Mouse (Mus musculus): ENCODE measurements around the gene Gm266. TPM values are rescaled to one million over a fixed set of nuclear protein-coding genes. Genes with fewer than 3 reads are reported as not detected.

Gm266 gene
- polyA plus RNA-seq (2016; fragmentation: Nextera tagmentation; extraction: Ambion mirVana) = 11.4 and 13.7 TPM in 2 replicates

DNA sequence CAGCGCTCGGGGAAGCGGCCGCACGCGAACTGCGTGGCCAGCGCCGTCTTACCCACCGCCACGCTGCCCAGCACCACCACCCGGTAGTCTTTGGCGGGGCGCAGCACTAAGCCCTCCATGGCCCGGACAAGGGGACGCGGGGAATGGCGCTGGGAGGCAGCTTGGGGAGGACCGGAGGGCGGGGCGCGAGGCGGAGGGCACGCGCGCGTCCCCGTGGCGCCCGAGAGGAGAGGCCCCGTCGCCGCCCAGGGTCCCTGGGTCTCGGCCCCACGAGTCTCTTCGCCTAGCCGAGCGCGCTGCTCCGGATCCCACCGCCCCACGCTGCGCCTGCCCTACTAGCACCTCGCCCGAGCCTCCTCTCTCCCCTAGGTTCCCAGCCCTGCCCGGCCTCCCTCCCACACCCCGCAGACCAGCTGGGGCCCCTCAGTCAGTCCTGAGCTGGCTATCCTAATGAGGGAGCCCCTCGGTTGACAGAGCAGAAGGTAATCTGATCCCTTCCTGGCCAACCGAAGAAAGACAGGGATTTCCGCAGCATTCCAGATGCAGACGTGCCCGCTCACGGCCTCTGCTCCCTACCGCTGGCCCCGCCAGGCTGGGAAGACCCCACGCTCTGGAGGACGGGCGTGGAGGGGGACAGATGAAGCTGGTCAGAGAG is at the start of gene Gm266:
Gene Gm266 (minus strand): TSS at position 172 of the 655 bp plus-strand sequence.
- peak within 1 kb of the TSS; percentile 65 for H3K4me3 ChIP-seq
- peak; percentile 84 for DNase-seq (ENCODE audit: low spot score)
- under 1% methylated on average over 58 of the region's 58 CpGs for WGBS
- H3K9me3 ChIP-seq (replicated peaks) = no peaks in the 10 kb centered on the region
- H3K36me3 ChIP-seq = no peaks in the 10 kb centered on the region
- peaks cover 84% of the 10 kb centered on the region for H3K27me3 ChIP-seq (ENCODE audit: low read depth, poor library complexity, severe bottlenecking)
- H3K27ac ChIP-seq = peak within 1 kb of the TSS; percentile 87
- H3K4me1 ChIP-seq = peaks cover 40% of the 10 kb centered on the region

DNA sequence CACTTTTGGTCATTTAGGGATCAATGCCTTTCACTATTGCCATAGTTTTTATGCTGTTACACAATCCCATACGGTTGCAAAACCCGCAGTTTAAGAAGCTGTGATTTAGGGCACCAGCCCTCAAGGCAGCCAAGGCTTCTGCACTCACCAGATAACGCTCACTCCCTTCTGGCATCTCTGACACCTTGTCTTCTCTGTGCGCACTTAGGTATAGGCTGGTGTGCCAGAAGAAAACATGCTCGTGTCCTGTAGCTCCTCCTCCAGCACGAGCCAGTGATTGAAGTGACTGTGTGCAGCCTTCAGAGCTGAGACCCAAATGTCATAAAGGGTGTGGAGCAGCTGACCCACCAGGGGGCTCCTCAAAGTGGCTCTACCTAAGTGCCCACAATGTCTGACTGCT is 49.7 kb upstream of the Gm266 start:
- 58% methylated on average over 6 of the region's 6 CpGs for WGBS
- no peak for DNase-seq (ENCODE audit: low spot score)
- Histone ChIP-seq H3K4me1 (peaks cover 18% of the 10 kb centered on the region), H3K4me3 (no peak overlapping the region), H3K27me3 (ENCODE audit: low read depth, poor library complexity, severe bottlenecking) (no peaks in the 10 kb centered on the region), H3K9me3 (replicated peaks) (no peaks in the 10 kb centered on the region), H3K36me3 (peaks cover 19% of the 10 kb centered on the region), H3K27ac (no peak overlapping the region)

DNA sequence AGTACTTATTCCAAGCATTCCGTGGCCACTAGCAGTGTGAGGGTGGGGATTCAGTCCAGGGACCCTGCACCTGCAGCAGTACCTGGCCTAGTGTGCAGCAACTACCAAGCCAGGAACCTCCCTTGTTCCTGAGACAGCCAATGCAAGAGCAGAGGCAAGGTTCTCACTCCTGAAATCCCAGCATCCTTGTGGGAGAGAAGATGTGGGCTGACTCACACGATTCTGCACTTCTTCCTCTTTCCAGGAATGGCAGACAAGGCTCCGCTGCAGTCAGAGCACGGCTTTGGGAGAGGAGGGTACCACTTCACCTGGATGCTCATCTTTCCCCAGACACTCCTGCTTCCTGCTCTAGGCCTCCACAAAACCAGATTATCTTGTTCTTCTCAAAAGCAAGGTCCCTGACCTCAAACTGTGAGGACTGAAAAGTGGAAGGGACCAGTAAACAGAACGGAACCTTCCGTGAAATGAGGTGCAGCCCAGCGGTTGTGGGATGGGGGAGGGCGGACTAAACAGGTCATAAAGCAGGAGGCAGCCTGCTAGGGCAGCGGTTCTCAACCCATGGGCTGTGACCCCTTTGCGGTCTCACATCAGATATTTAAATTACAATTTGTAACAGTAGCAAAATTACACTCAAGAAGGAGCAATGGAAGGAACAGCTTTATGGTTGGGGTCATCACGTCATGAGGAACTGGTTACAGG is 47.6 kb upstream of the Gm266 start:
- no peaks in the 10 kb centered on the region for H3K27me3 ChIP-seq (ENCODE audit: low read depth, poor library complexity, severe bottlenecking)
- no peaks in the 10 kb centered on the region; the same call in 1 of the 2 replicates for H3K36me3 ChIP-seq
- WGBS = 61% methylated on average over 11 of the region's 11 CpGs
- no peak overlapping the region for H3K4me3 ChIP-seq
- H3K27ac ChIP-seq = no peak overlapping the region
- DNase-seq (ENCODE audit: low spot score) = no peak
- H3K9me3 ChIP-seq (replicated peaks) = no peaks in the 10 kb centered on the region
- peaks cover 8% of the 10 kb centered on the region for H3K4me1 ChIP-seq

DNA sequence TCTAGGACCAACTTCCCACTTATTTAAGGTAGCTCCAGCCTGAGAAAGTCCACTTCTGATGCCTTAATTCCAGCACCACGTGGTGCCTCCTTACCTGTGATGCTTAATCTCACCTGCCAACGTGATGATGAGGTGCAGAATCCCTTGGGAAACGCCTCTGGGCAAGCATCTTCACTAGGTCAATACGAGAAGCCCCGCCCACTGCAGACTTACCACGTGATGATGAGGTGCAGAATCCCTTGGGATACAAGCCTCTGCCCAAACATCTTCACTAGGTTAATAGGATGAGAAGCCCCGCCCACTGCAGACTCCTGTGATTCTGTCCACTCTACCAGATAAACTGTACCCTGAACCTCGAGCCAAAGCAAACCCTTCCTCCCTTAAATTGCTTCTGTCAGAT is 43.6 kb upstream of the Gm266 start:
- 22% methylated on average over 8 of the region's 8 CpGs for WGBS
- no peaks in the 10 kb centered on the region for H3K36me3 ChIP-seq
- H3K27me3 ChIP-seq (ENCODE audit: low read depth, poor library complexity, severe bottlenecking) = no peaks in the 10 kb centered on the region
- DNase-seq (ENCODE audit: low spot score) = no peak
- no peak overlapping the region for H3K4me3 ChIP-seq
- no peak overlapping the region for H3K27ac ChIP-seq
- no peaks in the 10 kb centered on the region for H3K4me1 ChIP-seq
- no peaks in the 10 kb centered on the region for H3K9me3 ChIP-seq (replicated peaks)

DNA sequence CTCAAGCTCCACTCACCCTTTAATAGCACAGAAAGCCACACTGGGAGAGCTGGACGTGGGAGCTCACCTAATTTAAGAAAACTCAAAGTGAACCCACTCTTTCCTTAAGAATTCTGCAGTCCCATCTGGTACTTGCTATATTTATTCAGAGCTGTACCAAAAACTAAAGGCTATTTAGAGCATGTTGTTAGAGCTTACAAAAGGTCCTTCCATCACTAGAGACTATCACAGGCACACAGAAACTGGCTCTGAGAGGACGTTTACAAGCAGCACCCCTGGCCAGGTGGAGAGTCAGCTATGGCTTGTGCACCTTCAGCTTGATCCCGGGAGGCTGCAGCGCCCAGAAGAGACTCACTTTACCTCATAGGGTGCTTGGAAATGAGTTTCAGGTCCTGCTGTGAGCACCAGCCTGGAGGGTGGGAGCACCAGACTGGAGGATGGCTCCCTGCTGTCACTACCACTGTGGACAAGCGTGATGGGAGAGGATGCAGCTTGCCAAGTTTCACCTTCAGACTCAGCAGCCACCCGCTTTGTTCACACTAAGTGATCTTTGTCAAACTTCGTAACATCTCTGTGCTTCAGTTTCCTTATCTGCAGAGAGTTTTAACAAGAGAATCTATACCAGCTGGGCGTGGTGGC is 42.1 kb upstream of the Gm266 start:
- H3K27me3 ChIP-seq (ENCODE audit: low read depth, poor library complexity, severe bottlenecking) = no peaks in the 10 kb centered on the region
- no peaks in the 10 kb centered on the region for H3K4me1 ChIP-seq
- H3K9me3 ChIP-seq (replicated peaks) = no peaks in the 10 kb centered on the region
- H3K4me3 ChIP-seq = no peak overlapping the region
- DNase-seq (ENCODE audit: low spot score) = no peak
- no peak overlapping the region for H3K27ac ChIP-seq
- no peaks in the 10 kb centered on the region for H3K36me3 ChIP-seq
- WGBS = 73% methylated on average over 8 of the region's 8 CpGs

DNA sequence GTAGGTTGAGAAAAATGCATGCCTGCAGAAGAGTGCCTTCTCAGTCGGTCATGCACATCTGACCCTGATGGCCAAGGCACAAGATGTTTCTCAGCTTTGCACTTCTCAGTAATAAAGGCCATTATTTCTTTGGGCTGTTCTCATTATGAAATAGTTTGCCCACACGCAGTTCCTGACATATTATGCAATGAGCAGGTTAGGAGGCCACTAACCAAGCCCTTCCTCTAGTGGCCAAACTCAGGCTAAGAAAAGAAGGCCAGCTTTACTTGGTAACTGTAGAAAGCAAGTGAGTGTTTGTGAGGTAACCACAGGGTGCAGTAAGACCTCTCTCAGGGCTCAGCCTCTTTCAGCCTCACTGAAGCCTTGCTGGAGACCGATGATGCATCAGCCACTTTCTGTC is 39.3 kb upstream of the Gm266 start:
- H3K4me1 ChIP-seq = no peaks in the 10 kb centered on the region
- no peaks in the 10 kb centered on the region for H3K27me3 ChIP-seq (ENCODE audit: low read depth, poor library complexity, severe bottlenecking)
- H3K27ac ChIP-seq = no peak overlapping the region
- H3K36me3 ChIP-seq = no peaks in the 10 kb centered on the region
- 83% methylated on average over 3 of the region's 3 CpGs for WGBS
- DNase-seq (ENCODE audit: low spot score) = no peak
- H3K9me3 ChIP-seq (replicated peaks) = peaks cover 3% of the 10 kb centered on the region; the same call in 1 of the 2 replicates
- no peak overlapping the region for H3K4me3 ChIP-seq

DNA sequence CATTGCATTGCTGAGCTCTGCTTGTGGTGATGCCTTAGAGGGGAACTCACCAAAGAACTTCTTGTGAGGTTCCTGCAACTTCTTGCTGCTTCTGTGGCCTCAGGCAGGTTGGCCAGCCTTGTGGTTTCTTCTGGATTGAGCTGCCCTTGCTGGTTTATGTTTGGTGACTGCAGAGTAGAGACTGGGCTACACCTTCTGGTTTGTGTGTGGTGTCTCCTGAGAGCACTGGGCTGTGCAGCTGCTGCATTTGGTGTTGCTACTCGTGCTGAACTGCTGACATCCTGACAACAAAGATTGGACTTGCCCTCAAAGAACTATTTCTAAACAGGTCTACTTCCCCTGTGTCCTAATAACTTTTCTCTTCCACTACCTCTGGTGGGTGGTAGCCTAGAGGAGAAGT is 38.8 kb upstream of the Gm266 start:
- Histone ChIP-seq H3K27ac (no peak overlapping the region), H3K9me3 (replicated peaks) (peaks cover 3% of the 10 kb centered on the region; the same call in 1 of the 2 replicates), H3K4me3 (no peak overlapping the region), H3K36me3 (no peaks in the 10 kb centered on the region), H3K27me3 (ENCODE audit: low read depth, poor library complexity, severe bottlenecking) (no peaks in the 10 kb centered on the region), H3K4me1 (no peaks in the 10 kb centered on the region)
- WGBS = 81% methylated on average over 1 of the region's 1 CpGs
- DNase-seq (ENCODE audit: low spot score) = no peak

DNA sequence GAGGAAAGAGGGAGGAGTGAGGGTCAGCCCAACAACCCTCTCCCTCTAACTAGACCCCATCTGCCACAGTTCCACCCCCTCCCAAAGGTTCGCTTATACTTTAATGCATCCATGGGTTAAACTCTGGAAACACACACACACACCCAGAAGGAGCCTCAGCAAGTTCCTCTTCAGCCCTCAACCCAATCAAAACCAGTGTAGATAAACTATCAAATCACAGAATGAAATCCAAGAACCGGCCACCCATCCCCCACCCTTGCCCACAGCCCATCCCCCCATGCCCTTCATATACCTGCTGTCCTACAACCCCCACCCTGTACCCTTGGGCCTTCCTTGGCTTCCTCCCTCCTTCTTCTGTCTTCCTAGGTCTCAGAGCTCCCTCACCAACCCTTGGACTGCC is 35.4 kb upstream of the Gm266 start:
- Histone ChIP-seq H3K36me3 (no peaks in the 10 kb centered on the region), H3K27me3 (ENCODE audit: low read depth, poor library complexity, severe bottlenecking) (no peaks in the 10 kb centered on the region), H3K4me3 (no peak overlapping the region), H3K27ac (no peak overlapping the region), H3K9me3 (replicated peaks) (peaks cover 3% of the 10 kb centered on the region; the same call in 1 of the 2 replicates), H3K4me1 (no peaks in the 10 kb centered on the region)
- WGBS = 85% methylated on average over 2 of the region's 2 CpGs
- DNase-seq (ENCODE audit: low spot score) = no peak

DNA sequence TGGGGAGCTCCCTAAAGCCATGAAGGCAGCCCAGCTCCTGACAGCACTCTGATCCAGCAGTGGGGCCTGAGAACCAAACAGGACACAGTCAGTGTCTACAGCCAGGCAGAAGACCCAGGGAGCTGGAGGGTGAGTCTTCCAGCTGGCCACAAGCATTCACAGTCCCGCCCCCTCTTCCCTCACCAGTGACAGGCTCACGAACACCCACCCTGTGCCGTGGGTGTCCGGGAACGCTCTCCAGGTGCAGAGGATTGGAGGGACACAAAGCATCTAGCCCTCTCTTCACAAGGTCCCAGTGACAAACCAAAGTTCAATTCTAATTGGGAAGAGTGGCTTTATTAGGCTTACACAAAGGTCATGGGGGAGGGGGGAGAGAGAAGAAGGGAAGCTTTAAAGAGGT is 34.2 kb upstream of the Gm266 start:
- Histone ChIP-seq H3K4me1 (no peaks in the 10 kb centered on the region), H3K27me3 (ENCODE audit: low read depth, poor library complexity, severe bottlenecking) (no peaks in the 10 kb centered on the region), H3K36me3 (no peaks in the 10 kb centered on the region), H3K27ac (no peak overlapping the region), H3K4me3 (no peak overlapping the region), H3K9me3 (replicated peaks) (peaks cover 3% of the 10 kb centered on the region; the same call in 1 of the 2 replicates)
- 59% methylated on average over 5 of the region's 5 CpGs for WGBS
- no peak for DNase-seq (ENCODE audit: low spot score)

DNA sequence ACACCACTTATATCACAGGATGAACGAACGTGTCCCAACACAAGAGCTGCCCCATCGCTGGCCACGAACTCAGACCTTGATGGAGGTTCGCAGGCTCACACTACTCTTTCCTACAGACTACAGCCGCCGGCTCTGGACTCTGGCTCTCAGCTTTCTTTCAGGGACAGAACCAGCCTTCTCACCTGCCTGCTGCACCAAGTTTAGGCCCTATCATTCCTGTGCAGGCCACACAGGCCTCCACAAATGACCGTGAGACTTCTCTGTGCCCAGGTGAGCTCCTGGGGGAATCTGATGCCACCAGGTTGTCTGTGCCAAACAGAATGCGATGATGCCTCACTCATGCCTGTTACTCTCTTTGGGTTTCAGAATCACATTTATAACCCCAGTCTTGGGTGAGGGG is 32.8 kb upstream of the Gm266 start:
- Histone ChIP-seq H3K27ac (no peak overlapping the region), H3K27me3 (ENCODE audit: low read depth, poor library complexity, severe bottlenecking) (no peaks in the 10 kb centered on the region), H3K36me3 (no peaks in the 10 kb centered on the region), H3K4me3 (no peak overlapping the region), H3K4me1 (no peaks in the 10 kb centered on the region), H3K9me3 (replicated peaks) (peaks cover 3% of the 10 kb centered on the region; the same call in 1 of the 2 replicates)
- WGBS = 88% methylated on average over 9 of the region's 9 CpGs
- no peak for DNase-seq (ENCODE audit: low spot score)

DNA sequence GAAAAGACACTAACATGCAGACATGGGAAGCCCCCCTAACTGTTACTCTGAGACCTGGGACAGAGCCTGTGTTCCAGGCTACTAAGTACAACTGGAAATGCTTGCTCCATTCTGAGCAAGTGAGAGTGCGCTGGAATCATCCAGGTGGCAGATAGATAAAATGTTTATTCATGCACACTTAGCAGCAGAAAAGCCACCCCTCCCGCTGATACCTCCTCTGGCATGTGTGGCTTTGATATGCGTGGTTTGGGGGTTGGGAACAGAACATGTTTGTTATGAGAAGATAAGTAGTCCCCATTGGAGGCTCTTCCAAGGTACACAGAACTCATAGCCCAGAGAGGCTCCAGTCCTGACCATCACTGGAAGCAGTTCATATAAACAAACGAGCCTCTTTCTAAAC is 32.3 kb upstream of the Gm266 start:
- H3K27me3 ChIP-seq (ENCODE audit: low read depth, poor library complexity, severe bottlenecking) = no peaks in the 10 kb centered on the region
- no peak for DNase-seq (ENCODE audit: low spot score)
- no peaks in the 10 kb centered on the region for H3K36me3 ChIP-seq
- no peaks in the 10 kb centered on the region for H3K4me1 ChIP-seq
- peaks cover 3% of the 10 kb centered on the region; the same call in 1 of the 2 replicates for H3K9me3 ChIP-seq (replicated peaks)
- no peak overlapping the region for H3K27ac ChIP-seq
- no peak overlapping the region for H3K4me3 ChIP-seq
- 67% methylated on average over 4 of the region's 4 CpGs for WGBS

DNA sequence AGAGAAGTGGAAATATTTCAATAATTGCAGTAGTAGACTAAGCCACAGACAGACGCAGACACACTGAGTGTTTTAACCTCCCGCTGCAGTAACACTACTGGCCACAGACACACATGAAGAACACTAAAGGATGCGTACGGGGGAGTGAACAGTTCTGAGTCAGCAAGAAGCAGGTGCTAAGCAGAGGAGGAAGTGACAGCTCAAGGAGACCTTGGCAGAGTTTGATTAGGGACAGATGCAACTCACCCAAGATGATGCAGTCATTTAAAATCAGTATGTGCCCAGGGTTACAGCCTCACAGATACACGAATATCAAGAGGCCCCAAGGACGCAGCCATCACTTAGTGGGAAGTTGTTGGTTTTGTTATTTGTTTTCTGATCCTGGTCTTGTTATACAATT is 31.2 kb upstream of the Gm266 start:
- H3K4me1 ChIP-seq = no peaks in the 10 kb centered on the region
- no peak for DNase-seq (ENCODE audit: low spot score)
- H3K27me3 ChIP-seq (ENCODE audit: low read depth, poor library complexity, severe bottlenecking) = no peaks in the 10 kb centered on the region
- WGBS = 90% methylated on average over 6 of the region's 6 CpGs
- no peaks in the 10 kb centered on the region for H3K9me3 ChIP-seq (replicated peaks)
- H3K36me3 ChIP-seq = no peaks in the 10 kb centered on the region
- no peak overlapping the region for H3K27ac ChIP-seq
- no peak overlapping the region for H3K4me3 ChIP-seq

DNA sequence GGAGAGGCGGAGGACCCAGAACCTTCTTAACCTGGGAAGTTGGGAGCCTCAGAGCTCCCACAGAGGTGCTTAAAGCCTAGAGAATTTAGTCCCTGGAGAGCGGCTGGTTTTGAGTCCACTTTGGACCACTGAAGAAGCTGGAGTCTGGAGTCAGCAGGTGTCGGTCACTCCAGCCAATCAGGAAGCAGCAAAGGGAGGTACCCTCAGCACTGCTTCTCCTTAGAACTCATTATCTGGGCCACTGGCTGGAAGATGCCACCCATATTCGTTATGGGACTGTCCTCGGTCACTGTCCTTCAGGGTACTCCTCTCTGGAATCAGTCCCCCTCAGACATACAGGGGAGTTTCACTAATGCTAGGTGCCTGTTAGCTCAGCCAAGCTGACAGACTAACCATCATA is 30.3 kb upstream of the Gm266 start:
- DNase-seq (ENCODE audit: low spot score) = no peak
- no peak overlapping the region for H3K4me3 ChIP-seq
- no peaks in the 10 kb centered on the region for H3K36me3 ChIP-seq
- H3K27ac ChIP-seq = no peak overlapping the region
- no peaks in the 10 kb centered on the region for H3K4me1 ChIP-seq
- H3K9me3 ChIP-seq (replicated peaks) = no peaks in the 10 kb centered on the region
- WGBS = 94% methylated on average over 5 of the region's 5 CpGs
- H3K27me3 ChIP-seq (ENCODE audit: low read depth, poor library complexity, severe bottlenecking) = no peaks in the 10 kb centered on the region

Data from limb, embryonic 10.5 days (tissue).